27 mouse cellular contexts compared by ENCODE assay signal in genomic region chr5:98946117-98946620, GRCm38 (mm10).
A peak's percentile ranks its signal among the peaks of the same experiment; 100 is the strongest.
DNase-seq lines count a peak whose midpoint lies in the region; ATAC-seq and TF ChIP-seq lines count a peak whose summit lies in the region.
"Had no signal": no experiment of that assay in that cellular context is flagged by ENCODE, and none has a peak within 500 bp of the region (broad histone marks: within the 10 kb centered on the region; RNA-seq: fewer than 3 reads in every experiment).

No protein-coding gene starts in this region.

- no peak overlapping the region for H3ac ChIP-seq in myocyte (ENCODE audit: control insufficient read depth, insufficient read length)

- no peaks in the 10 kb centered on the region for H3K36me3 ChIP-seq in midbrain, embryonic 11.5 days (ENCODE audit: control insufficient read depth, insufficient read depth, low read length)
- H3K36me3 ChIP-seq in midbrain, embryonic 15.5 days (replicated peaks), result no peaks in the 10 kb centered on the region
- no peaks in the 10 kb centered on the region for H3K36me3 ChIP-seq in myocyte (ENCODE audit: control insufficient read depth, insufficient read depth)
- H3K36me3 ChIP-seq: embryonic facial prominence, embryonic 10.5 days; embryonic facial prominence, embryonic 13.5 days; forebrain, embryonic 10.5 days; heart, embryonic 10.5 days; heart, embryonic 13.5 days had no signal

- H3K4me3 ChIP-seq in midbrain, embryonic 11.5 days (ENCODE audit: low read depth, low read length), result no peak overlapping the region
- no peak overlapping the region for H3K4me3 ChIP-seq in midbrain, embryonic 15.5 days
- no peak overlapping the region for H3K4me3 ChIP-seq in myocyte
- H3K4me3 ChIP-seq: embryonic facial prominence, embryonic 10.5 days; embryonic facial prominence, embryonic 13.5 days; forebrain, embryonic 10.5 days; forebrain, embryonic 13.5 days; heart, adult 2 months; heart, embryonic 10.5 days; heart, embryonic 13.5 days had no signal

- H3K4me1 ChIP-seq in midbrain, embryonic 11.5 days (ENCODE audit: control insufficient read depth, insufficient read depth, low read length), result no peaks in the 10 kb centered on the region
- no peaks in the 10 kb centered on the region for H3K4me1 ChIP-seq in midbrain, embryonic 15.5 days
- H3K4me1 ChIP-seq: embryonic facial prominence, embryonic 13.5 days; heart, embryonic 10.5 days had no signal

- H3K27ac ChIP-seq in midbrain, embryonic 11.5 days (ENCODE audit: low read depth, low read length), result no peak overlapping the region
- H3K27ac ChIP-seq in midbrain, embryonic 15.5 days, result no peak overlapping the region
- H3K27ac ChIP-seq: embryonic facial prominence, embryonic 10.5 days; embryonic facial prominence, embryonic 13.5 days; forebrain, embryonic 10.5 days; forebrain, embryonic 13.5 days; heart, adult 2 months; heart, embryonic 10.5 days; heart, embryonic 13.5 days; hindbrain, embryonic 14.5 days; hindbrain, postnatal 0 days had no signal

- no peak for TF ChIP-seq POLR2A in myocyte (IDR thresholded peaks at IDR 0.05; ENCODE audit: insufficient read length, low read depth)

- ATAC-seq in midbrain, embryonic 11.5 days (ENCODE audit: low FRiP score), result no peak
- no peak for ATAC-seq in midbrain, embryonic 15.5 days (replicated peaks)
- ATAC-seq: forebrain, embryonic 13.5 days; hindbrain, postnatal 0 days; Patski had no signal

- peak; percentile 76 for DNase-seq in midbrain, embryonic 11.5 days (ENCODE audit: low spot score, missing footprints)
- DNase-seq in adipocyte (ENCODE audit: low spot score), result peak; percentile 41
- no peak for DNase-seq in right cerebral cortex, postnatal 10 days (ENCODE audit: low spot score in 2 of 2)
- no peak for DNase-seq in urinary bladder, postnatal 14 days (ENCODE audit: low spot score)
- DNase-seq: adrenal gland, adult 2 months; adrenal gland, postnatal 25 days; cerebellum, adult 11-12 months; cerebellum, adult 8-10 months; cerebellum, postnatal 10 days; cerebellum, postnatal 36 days; embryo, embryonic 11 days; gastrocnemius, postnatal 10 days; gastrocnemius, postnatal 36 days; heart, adult 2 months; heart, postnatal 14 days; heart, postnatal 4 days had no signal

- H3K4me2 ChIP-seq in midbrain, embryonic 11.5 days, result no peak overlapping the region
- no peak overlapping the region for H3K4me2 ChIP-seq in midbrain, embryonic 15.5 days
- H3K4me2 ChIP-seq in myocyte (ENCODE audit: low read depth), result no peak overlapping the region
- H3K4me2 ChIP-seq: embryonic facial prominence, embryonic 13.5 days; forebrain, embryonic 13.5 days; heart, embryonic 13.5 days; hindbrain, embryonic 14.5 days had no signal

- no peak overlapping the region for H3K9ac ChIP-seq in midbrain, embryonic 11.5 days (ENCODE audit: low read length)
- no peak overlapping the region for H3K9ac ChIP-seq in midbrain, embryonic 15.5 days
- H3K9ac ChIP-seq: embryonic facial prominence, embryonic 13.5 days; forebrain, embryonic 13.5 days; heart, embryonic 13.5 days; hindbrain, embryonic 14.5 days had no signal

- no peaks in the 10 kb centered on the region for H3K27me3 ChIP-seq in midbrain, embryonic 11.5 days (ENCODE audit: control insufficient read depth, insufficient read depth, low read length)
- no peaks in the 10 kb centered on the region for H3K27me3 ChIP-seq in midbrain, embryonic 15.5 days (replicated peaks)
- no peaks in the 10 kb centered on the region for H3K27me3 ChIP-seq in myocyte (ENCODE audit: control insufficient read depth, insufficient read depth, insufficient read length)
- H3K27me3 ChIP-seq: embryonic facial prominence, embryonic 13.5 days; forebrain, embryonic 13.5 days; heart, embryonic 13.5 days; Patski had no signal

- WGBS in midbrain, embryonic 11.5 days, result 90% methylated on average over 4 of the region's 4 CpGs
- 81% methylated on average over 4 of the region's 4 CpGs for WGBS in midbrain, embryonic 15.5 days

- peaks cover 23% of the 10 kb centered on the region for H3K79me2 ChIP-seq in myocyte (ENCODE audit: control insufficient read depth, insufficient read depth)

- no peaks in the 10 kb centered on the region for H3K9me3 ChIP-seq in midbrain, embryonic 11.5 days (ENCODE audit: control insufficient read depth, low read length)
- no peaks in the 10 kb centered on the region for H3K9me3 ChIP-seq in midbrain, embryonic 15.5 days
- H3K9me3 ChIP-seq: embryonic facial prominence, embryonic 10.5 days; embryonic facial prominence, embryonic 13.5 days; forebrain, embryonic 10.5 days; forebrain, embryonic 13.5 days; heart, embryonic 10.5 days; heart, embryonic 13.5 days had no signal

TF ChIP-seq in myocyte, 11 proteins besides CTCF, POLR2A, EP300 and RAD21:
- TF ChIP-seq POLR2AphosphoS2 (IDR thresholded peaks at IDR 0.05; ENCODE audit: insufficient read length, low read depth), result no peak
- TF ChIP-seq MYOD1 (IDR thresholded peaks at IDR 0.05; ENCODE audit: control insufficient read depth in 1 of 3, insufficient read length in 2 of 3, low read depth in 2 of 3), result no peak
- TF ChIP-seq SRF (IDR thresholded peaks at IDR 0.05; ENCODE audit: control insufficient read depth, insufficient read length, low read depth), result no peak
- TF ChIP-seq TCF3 (IDR thresholded peaks at IDR 0.05; ENCODE audit: insufficient read length, low read depth), result no peak
- no peak for TF ChIP-seq MYOG (IDR thresholded peaks at IDR 0.05; ENCODE audit: control insufficient read depth in 1 of 3, insufficient read depth in 1 of 3, insufficient read length in 2 of 3, low read depth in 2 of 3)
- TF ChIP-seq REST (IDR thresholded peaks at IDR 0.05; ENCODE audit: insufficient read depth, insufficient read length), result no peak
- TF ChIP-seq CEBPB (IDR thresholded peaks at IDR 0.05; ENCODE audit: insufficient read depth, poor library complexity, severe bottlenecking), result peak; percentile 55; the same call in 1 of the 2 replicates
- TF ChIP-seq E2F4 (IDR thresholded peaks at IDR 0.05; ENCODE audit: insufficient read depth), result no peak

Comparison
In these comparisons a context has a peak if more than half of its experiments do, and no peak if none do; other contexts are left out.
1. DNase-seq: peak in midbrain, embryonic 11.5 days (single experiment) and adipocyte (single experiment); none in right cerebral cortex, postnatal 10 days (0 of 2) and urinary bladder, postnatal 14 days (single experiment).